Mouse (Mus musculus): ENCODE measurements at regions not wholly inside any gene's neighbourhood (a gene's known extent, or its start where the extent isn't known, plus 50 kb on each side); places are given as distances from the start of the nearest gene placed in this dataset.
A peak's percentile ranks its signal among the peaks of the same experiment; 100 is the strongest.

DNA sequence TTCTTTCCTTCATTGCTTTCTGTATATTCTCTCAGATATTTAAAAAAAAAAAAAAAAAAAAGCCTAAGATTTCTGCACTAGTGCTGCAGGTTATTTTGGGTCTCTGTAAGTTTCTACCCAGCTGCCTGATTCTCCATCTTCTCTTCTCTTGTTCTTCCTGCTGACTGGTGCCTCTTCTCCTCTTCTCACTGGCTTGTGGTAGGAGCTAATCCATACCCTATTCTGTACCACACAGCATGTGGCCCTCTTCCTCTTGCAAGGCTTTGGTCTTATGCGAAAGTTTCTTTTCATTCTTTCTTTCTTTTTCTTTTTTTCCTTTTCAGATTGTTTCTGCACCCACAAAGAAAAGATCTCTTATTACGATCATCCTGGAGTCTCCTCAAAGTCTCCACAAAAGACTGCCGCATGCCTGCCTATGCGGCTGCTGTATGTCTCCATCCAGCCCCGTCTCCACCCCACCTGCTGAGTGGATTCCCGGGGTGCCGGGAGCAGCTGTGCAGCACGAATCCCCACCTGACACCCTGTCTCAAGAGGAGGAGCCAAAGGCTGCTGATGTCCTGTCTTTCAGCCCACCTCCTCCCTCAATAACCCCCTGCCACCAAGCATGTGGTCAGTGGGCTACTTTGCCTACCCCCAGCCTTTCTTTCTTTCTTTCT is 66.3 kb downstream of the Ythdf1 start:
- DNase-seq: no peak

DNA sequence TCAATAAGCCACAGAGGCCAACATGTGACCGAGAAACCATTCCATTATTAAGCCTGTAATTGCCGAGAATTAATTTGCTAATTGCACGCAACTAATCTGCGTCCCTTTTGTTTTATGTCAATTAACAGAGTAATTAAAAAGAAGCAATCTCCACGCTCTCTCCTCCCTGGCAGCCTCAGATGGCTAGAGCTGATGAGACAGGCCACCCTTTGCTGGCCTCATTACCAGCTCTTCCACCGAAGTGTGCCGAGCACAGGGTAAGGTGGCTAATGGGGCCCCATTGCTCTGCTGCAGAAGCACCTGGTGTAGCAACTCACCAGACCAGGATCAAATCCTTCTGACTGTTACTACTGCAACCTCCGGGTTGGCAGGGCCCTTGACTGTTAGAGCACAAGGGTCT is 70.8 kb upstream of the Bhlhe23 start:
- DNase-seq: no peak

DNA sequence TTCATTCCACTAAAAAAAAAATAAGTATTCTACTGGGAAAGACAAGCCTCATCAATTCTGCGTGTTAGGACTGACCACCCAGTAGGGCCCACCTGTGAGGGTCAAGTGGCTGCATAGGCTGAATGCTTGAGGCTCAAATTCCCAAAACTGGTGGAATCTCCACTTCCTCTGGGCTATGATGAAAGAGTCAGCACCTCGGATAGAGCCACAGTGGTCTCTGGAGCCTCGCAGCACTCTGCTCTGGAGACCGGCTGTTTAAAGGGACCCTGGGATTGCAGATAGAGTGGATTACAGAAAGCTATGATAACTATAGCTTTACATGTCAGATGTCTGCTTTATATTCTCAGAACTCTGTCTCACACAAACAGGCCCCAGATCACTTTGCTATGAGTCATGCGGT is 68.3 kb upstream of the Bhlhe23 start:
- no peak for DNase-seq

DNA sequence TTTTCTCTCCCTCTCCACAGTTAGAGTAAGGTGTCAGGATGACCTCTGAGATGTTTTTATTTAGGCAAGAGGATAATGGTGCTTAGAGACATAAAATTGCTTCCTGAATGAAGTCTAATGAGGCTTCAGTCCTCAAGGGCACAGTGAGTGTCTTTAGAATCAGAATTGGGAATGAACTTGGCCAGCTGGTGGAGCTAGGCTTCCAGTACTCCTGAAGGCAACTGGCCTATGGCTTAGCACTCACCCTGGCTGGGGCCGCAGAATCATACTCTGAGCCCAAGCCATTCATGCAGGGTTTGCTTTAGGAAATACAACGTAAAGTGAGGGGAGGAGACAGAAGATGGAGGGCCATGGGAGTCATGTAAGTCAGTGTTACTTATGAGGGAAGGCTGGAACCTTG is 67.0 kb upstream of the Bhlhe23 start:
- no peak for DNase-seq

DNA sequence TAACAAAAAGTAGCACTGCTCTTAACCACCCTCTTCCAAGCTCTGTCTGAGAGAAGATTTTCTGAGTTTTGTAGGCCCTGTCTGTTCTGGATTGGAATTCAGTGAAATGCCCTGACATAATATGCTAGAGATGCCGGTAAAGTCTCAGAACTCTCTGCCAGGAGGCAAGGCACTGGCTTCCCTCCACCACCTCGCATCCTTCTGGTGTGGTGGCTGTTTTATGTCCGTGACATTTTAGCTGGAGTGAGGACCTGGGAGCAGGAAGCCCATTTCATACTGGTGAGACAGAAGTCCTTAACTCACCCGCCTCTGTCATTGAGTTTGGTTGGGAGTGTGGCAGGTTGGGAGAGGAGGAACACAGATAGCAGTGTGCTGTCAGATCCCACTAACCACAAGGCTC is 62.4 kb upstream of the Bhlhe23 start:
- DNase-seq: peak; percentile 60

DNA sequence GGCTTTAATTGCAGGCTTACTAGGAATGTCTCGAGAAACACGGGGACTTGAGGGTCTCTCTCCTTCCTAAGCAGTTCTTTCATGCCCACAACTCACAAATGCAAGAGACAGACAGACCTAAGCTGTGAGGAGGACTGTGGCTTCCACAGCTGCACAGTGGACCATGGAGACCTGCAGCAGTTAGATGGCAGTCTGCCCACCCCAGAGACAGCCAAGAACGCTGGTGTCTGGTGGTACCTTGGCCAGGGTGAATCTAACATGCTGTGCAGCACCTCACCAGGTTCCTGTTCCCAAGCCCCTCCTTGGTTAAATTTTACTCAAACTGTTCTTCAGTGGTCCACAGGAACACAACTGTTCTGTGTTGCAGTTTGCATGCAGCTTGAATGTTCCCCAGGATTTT is 61.3 kb upstream of the Bhlhe23 start:
- DNase-seq: no peak

DNA sequence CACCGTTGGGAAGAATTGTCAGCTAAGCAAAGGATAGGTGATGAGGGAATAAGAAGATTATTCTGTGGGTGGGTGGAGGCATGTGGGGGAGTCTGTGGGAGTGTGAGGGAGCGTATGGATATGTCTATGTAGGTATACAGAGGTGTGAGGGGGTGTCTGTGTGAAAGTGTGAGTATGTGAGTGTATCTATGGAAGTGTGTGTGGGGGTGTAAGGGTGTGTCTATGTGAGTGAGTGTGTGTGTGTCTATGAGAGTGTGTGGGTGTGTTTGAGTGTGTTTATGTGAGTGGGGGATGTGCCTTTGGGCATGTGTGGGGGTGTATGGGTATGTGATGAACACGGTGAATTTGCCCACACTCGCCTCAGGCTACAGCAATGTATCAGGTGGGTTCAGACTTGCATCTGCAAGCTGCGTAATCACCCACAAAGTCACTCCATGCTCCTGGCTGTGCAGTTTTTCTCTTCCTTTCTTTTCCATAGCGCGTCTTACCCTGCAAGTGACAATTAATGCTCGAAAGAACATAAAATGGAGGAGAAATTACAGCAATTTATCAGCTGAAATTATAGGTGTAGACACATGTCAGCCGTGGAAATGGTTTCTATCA is 60.7 kb upstream of the Bhlhe23 start:
- no peak for DNase-seq

DNA sequence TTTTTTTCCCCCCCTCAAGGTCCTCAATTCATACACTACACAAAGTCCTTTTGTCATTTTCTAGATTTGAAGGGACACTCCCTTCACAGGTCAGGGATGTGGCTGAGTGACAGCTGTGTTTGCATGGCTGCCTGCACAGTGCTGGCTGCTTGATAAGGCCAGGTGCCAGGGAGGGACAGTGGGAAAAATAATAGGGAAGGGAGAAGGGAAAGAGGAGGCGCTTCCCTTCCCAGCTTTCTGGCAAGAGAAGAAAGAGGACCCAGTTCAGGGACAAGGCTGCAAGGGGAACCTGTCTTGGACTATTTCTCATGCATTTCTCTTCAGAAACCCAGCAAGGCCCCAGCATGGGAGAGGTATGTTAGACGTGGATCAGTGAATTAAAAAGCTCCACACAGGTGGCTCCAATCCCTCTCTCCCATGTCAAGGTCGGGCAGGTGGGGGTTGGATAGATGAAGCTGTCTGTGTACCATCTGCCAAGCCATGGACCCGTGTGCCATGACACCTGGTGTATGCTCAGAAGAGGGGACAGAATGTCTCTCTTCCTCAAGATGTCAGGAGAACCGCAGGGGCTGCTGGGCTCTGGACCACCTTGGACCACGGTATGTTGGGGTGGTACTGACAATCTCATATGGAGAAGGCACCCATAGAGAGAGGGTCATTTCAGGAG is 59.4 kb upstream of the Bhlhe23 start:
- peak; percentile 57 for DNase-seq

DNA sequence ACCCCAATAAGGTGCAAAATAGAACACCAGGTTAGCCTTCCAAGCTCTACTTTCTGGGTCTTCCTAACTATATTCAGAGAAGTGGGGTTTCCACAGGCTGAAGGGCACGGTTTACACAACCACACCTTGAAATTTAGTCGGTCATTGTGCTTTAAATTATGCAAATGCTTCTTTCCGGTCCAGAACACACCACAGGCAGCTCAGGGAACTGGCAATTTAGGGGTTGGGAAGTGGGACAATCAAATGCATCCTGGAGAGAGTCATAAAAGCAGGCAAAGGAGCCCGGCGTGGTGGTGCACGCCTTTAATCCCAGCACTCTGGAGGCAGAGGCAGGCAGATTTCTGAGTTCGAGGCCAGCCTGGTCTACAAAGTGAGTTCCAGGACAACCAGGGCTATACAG is 56.0 kb upstream of the Bhlhe23 start:
- DNase-seq: no peak

DNA sequence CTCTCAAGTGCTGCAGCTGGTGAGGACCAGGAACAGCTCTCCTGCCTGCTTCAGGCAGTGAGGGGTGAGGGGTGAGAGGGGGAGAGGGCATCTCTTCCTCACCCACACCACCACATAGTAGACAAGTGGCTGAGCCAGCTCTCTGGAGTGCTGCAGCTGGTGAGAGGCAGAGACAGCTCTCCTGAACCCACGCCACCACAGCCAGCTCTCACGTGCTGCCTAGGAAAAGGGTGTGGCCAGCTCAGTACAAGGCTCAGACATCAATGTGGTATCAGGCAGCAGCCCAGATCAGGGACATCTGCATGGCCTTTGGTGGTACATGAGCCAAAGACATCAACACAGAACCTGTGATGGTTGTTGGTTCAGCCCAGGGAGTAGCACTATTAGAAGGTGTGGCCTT is 53.9 kb upstream of the Bhlhe23 start:
- DNase-seq: no peak

DNA sequence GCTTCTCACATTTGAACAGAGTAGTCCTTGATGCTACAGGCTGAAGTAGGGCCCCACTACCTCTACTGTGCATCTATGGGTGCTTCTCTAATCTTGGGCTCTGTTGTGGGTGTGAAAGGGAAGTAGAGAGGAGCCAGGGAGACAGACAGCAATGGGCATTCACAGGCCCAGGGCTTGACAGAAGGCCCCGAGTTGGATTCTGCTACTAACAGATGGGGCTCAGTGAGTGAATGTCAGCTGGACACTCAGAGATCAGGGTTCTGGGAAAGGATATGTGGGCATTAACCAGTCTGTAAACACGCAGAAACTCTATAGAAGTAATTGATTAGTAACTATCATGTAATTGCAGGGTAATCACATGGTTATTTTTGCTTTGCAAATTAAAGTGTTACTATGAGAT is 51.4 kb upstream of the Bhlhe23 start:
- DNase-seq: no peak

DNA sequence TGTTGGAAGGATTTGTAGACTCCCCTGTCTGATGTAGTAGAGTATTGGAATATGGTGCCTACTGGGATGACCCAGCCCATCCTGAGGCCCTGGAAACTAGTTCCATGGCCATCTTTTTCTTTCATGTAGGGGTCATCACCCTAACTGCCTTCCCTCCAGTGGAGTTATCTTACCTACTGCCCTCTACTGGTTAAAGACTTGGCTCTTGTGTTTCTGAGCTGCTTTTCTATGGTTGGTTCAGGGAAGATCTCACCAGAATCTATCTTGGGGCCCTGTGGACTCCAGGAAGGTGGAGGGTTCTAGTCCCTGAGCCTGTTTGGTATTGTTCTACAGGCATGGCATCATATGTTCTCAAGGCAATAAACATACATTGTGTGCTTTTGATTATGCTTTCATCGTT is 50.0 kb upstream of the Bhlhe23 start:
- DNase-seq: no peak

Measured in adrenal gland, adult 2 months (tissue).